Mouse (Mus musculus) limb, embryonic 14.5 days (tissue): ENCODE data around the gene Gm13288. TPM values are rescaled to one million over a fixed set of nuclear protein-coding genes. Genes with fewer than 3 reads are reported as not detected.
"Not testable (repeated sequence)": the region's sequence is repeated elsewhere in the genome, so short reads cannot be mapped to it uniquely, and the experiment has no call there.

Source experiments
- ATAC-seq: fragments of 200-750 bp; cut with Nextera tagmentation; 2 replicates; pipeline ENCODE4 v1.8.0; 2017; ENCODE audit warnings: low read depth, moderate number of reproducible peaks, moderate TSS enrichment; ENCODE audit not compliant: low FRiP score
- DNase-seq: peaks from one replicate; pipeline ENCODE4 v3.0.0-alpha.2; 2015; ENCODE audit warnings: low spot score
- H3K27ac ChIP-seq: fragments of 300-500 bp; sonication (generic); replicated peaks from 2 replicates; pipeline ENCODE4 v1.5.1; 2014; ENCODE audit warnings: low read depth, mild to moderate bottlenecking, low read length, moderate library complexity, mixed read lengths
- H3K27me3 ChIP-seq: fragments of 300-500 bp; sonication (generic); 2 replicates; pipeline ENCODE4 v1.6.1; 2014; ENCODE audit warnings: low read length, mixed read lengths; ENCODE audit not compliant: control insufficient read depth, insufficient read depth
- H3K36me3 ChIP-seq: fragments of 300-500 bp; sonication (generic); 2 replicates; pipeline ENCODE4 v1.6.1; 2014; ENCODE audit warnings: mild to moderate bottlenecking, low read length, moderate library complexity, mixed read lengths; ENCODE audit not compliant: control insufficient read depth, insufficient read depth
- H3K4me1 ChIP-seq: fragments of 300-500 bp; sonication (generic); 2 replicates; pipeline ENCODE4 v1.6.1; 2014; ENCODE audit warnings: antibody characterized with exemption, low read length, mixed read lengths; ENCODE audit not compliant: control insufficient read depth, insufficient read depth
- H3K4me2 ChIP-seq: fragments of 300-500 bp; sonication (generic); replicated peaks from 2 replicates; pipeline ENCODE4 v1.6.1; 2014; ENCODE audit warnings: low read depth, mild to moderate bottlenecking, low read length, moderate library complexity; ENCODE audit not compliant: severe bottlenecking
- H3K4me3 ChIP-seq: fragments of 300-500 bp; sonication (generic); replicated peaks from 2 replicates; pipeline ENCODE4 v1.5.1; 2014; ENCODE audit warnings: low read length
- H3K9ac ChIP-seq: fragments of 300-500 bp; sonication (generic); 2 replicates; pipeline ENCODE4 v1.6.1; 2014; ENCODE audit warnings: mild to moderate bottlenecking, low read depth, low read length, moderate library complexity; ENCODE audit not compliant: severe bottlenecking
- H3K9me3 ChIP-seq: fragments of 300-500 bp; sonication (generic); 2 replicates; pipeline ENCODE4 v1.6.1; 2016; ENCODE audit warnings: low read length; ENCODE audit not compliant: control insufficient read depth
- POLR2A ChIP-seq: fragments of 200-500 bp; IDR thresholded peaks from 2 replicates; pipeline ENCODE4 v1.8.0; 2012; ENCODE audit warnings: inconsistent platforms, mild to moderate bottlenecking, moderate library complexity, borderline replicate concordance; ENCODE audit not compliant: insufficient read depth, insufficient read length; ENCODE audit errors: extremely low read depth
- WGBS: fragments of 180-500 bp; shearing (Covaris S2); extraction: QIAGEN DNeasy Blood & Tissue Kit; methylation state at CpG from one replicate; pipeline ENCODE4 v1.1.7; 2014; 5-methylcytosine and 5-hydroxymethylcytosine counted together
- polyA plus RNA-seq, 2 experiments: library from polyadenylated mRNA; depleted of rRNA in 1 of 2; stranded (reverse) in 1 of 2; unstranded in 1 of 2; fragments of >200 nt; fragmentation: Nextera tagmentation in 1 of 2; extraction: Ambion mirVana in 1 of 2; gene quantifications; 2 replicates each; pipeline versions ENCODE4 v1.2.1 to v1.2.3; 2012 to 2014

Gm13288 gene
- polyA plus RNA-seq, 2 experiments: 0.04 TPM; not detected in 1

DNA sequence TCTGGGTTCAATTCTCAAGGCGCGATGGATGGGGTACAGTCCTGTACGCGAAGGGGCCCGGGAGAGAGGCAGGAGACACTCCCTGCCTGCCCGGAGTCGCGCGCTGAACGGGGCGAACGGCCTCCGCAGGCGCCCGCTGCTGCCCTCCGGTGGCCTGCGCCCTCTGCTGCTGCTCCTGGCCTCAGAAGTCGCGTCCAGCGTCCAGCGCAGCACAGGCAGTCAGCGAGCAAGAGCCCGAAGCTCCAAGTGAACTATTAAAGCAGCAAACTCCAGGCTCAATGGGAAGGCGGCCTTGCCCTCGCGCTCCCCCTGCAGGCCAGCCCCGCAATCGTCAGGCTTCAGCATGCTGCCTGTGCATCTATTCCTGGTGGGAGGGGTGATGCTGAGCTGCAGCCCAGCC lies 44.9 kb upstream of the Gm13288 start:
- peak; percentile 68 for DNase-seq
- not testable (repeated sequence) for ATAC-seq, H3K9me3 ChIP-seq, H3K27ac ChIP-seq, H3K9ac ChIP-seq, H3K36me3 ChIP-seq, H3K27me3 ChIP-seq, H3K4me1 ChIP-seq
- peak; percentile 57; the same call in 1 of the 2 replicates for TF ChIP-seq POLR2A
- H3K4me3 ChIP-seq: peak overlapping the region; percentile 31
- 4% methylated on average over 12 of the region's 28 CpGs for WGBS
- H3K4me2 ChIP-seq: peak overlapping the region; percentile 37; the same call in 1 of the 2 replicates

DNA sequence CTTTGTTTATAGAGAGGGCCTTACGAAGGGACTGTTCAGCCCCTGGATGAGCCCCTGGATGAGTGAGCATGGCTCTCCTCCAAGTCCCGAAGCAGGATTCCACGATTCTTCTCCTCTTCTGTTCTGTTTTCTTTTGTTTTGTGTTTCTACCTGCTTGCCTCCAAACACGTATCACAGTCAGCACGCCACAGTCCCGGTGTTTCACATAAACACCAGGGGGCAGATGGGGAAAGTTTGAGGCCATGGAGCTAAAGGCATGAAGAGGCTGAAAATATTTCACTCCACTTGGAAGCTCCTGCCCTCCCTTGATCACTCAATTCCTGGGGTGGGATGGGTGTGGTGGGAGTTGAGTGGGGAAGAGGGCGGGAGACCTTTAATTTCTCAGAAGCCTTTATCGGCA lies 43.6 kb upstream of the Gm13288 start:
- H3K4me2 ChIP-seq, H3K4me3 ChIP-seq, DNase-seq, H3K36me3 ChIP-seq, H3K9ac ChIP-seq, H3K9me3 ChIP-seq, H3K4me1 ChIP-seq, H3K27ac ChIP-seq, H3K27me3 ChIP-seq, ATAC-seq: not testable (repeated sequence)
- 62% methylated on average over 6 of the region's 8 CpGs for WGBS

DNA sequence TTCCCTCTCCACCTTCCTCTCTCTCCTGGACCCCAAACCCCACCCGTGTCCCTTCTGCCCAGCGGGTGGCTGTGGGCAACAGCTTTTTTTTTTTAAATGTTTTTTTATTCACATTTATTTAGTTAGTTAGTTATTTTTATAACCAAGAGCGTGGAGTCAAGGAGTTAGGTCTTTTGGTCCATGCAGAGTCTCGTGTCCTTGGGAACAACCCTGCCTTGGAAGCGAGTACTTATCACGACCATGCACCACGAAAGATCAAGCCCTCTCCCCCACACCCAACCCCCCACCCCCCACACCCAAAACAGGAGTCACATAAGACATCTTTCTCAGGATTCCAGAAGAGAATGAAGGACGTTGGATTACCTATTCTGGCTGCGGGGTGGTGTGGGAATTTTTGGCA lies 43.0 kb upstream of the Gm13288 start:
- not testable (repeated sequence) for H3K4me1 ChIP-seq, H3K4me2 ChIP-seq, H3K9me3 ChIP-seq, ATAC-seq, DNase-seq, H3K27me3 ChIP-seq, H3K9ac ChIP-seq, H3K4me3 ChIP-seq, H3K27ac ChIP-seq, H3K36me3 ChIP-seq
- 75% methylated on average over 8 of the region's 9 CpGs for WGBS

DNA sequence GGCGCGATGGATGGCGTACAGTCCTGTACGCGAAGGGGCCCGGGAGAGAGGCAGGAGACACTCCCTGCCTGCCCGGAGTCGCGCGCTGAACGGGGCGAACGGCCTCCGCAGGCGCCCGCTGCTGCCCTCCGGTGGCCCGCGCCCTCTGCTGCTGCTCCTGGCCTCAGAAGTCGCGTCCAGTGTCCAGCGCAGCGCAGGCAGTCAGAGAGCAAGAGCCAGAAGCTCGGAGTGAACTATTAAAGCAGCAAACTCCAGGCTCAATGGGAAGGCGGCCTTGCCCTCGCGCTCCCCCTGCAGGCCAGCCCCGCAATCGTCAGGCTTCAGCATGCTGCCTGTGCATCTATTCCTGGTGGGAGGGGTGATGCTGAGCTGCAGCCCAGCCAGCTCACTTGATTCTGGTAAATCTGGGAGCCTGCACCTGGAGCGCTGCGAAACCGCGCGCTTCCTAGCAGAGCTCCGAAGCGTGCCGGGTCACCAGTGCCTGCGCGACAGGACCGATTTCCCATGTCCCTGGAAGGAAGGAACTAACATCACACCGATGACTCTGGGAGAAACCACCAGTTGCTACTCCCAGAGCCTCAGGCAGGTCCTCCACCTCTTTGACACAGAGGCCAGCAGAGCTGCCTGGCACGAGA lies 41.8 kb upstream of the Gm13288 start:
- not testable (repeated sequence) for H3K4me1 ChIP-seq, H3K27me3 ChIP-seq, H3K27ac ChIP-seq, H3K36me3 ChIP-seq, ATAC-seq, H3K9me3 ChIP-seq
- Histone ChIP-seq H3K4me3 (peak overlapping the region; percentile 33), H3K4me2 (peak overlapping the region; percentile 39), H3K9ac (peak overlapping the region; percentile 28; the same call in 1 of the 2 replicates)
- 7% methylated on average over 19 of the region's 42 CpGs for WGBS
- peak; percentile 59 for DNase-seq
- TF ChIP-seq POLR2A: 0 out of 2 replicates have a peak, but pooled peaks have one; percentile 32

DNA sequence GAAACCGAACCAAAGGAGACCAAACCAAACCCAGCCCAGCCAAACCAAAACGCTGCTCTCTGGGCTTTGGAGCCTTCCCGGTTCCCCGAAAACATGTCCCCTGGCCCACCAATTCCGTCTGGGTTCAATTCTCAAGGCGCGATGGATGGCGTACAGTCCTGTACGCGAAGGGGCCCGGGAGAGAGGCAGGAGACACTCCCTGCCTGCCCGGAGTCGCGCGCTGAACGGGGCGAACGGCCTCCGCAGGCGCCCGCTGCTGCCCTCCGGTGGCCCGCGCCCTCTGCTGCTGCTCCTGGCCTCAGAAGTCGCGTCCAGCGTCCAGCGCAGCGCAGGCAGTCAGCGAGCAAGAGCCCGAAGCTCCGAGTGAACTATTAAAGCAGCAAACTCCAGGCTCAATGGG lies 31.8 kb upstream of the Gm13288 start, which contains the start of gene Gm13290:
Gene Gm13290, plus strand, starts transcription at position 301 of the 400 bp plus-strand sequence.
- not testable (repeated sequence) for ATAC-seq, H3K4me1 ChIP-seq
- WGBS: no CpG with 5 or more reads among the region's 32 CpGs

DNA sequence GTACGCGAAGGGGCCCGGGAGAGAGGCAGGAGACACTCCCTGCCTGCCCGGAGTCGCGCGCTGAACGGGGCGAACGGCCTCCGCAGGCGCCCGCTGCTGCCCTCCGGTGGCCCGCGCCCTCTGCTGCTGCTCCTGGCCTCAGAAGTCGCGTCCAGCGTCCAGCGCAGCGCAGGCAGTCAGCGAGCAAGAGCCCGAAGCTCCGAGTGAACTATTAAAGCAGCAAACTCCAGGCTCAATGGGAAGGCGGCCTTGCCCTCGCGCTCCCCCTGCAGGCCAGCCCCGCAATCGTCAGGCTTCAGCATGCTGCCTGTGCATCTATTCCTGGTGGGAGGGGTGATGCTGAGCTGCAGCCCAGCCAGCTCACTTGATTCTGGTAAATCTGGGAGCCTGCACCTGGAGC lies 28.7 kb upstream of the Gm13288 start, which contains the start of gene Gm13289:
Gene Gm13289, plus strand, starts transcription at position 301 of the 400 bp plus-strand sequence.
- ATAC-seq, H3K27me3 ChIP-seq, H3K36me3 ChIP-seq, H3K4me1 ChIP-seq, H3K4me3 ChIP-seq, H3K9me3 ChIP-seq, H3K27ac ChIP-seq, DNase-seq, H3K9ac ChIP-seq, H3K4me2 ChIP-seq: not testable (repeated sequence)
- no CpG with 5 or more reads among the region's 29 CpGs for WGBS

More for the DNA sequence above, 31.8 kb upstream of the Gm13288 start, which contains the start of gene Gm13290:
- H3K9ac ChIP-seq, H3K27ac ChIP-seq, H3K4me2 ChIP-seq, H3K36me3 ChIP-seq, DNase-seq, H3K27me3 ChIP-seq, H3K4me3 ChIP-seq, H3K9me3 ChIP-seq: not testable (repeated sequence)

DNA sequence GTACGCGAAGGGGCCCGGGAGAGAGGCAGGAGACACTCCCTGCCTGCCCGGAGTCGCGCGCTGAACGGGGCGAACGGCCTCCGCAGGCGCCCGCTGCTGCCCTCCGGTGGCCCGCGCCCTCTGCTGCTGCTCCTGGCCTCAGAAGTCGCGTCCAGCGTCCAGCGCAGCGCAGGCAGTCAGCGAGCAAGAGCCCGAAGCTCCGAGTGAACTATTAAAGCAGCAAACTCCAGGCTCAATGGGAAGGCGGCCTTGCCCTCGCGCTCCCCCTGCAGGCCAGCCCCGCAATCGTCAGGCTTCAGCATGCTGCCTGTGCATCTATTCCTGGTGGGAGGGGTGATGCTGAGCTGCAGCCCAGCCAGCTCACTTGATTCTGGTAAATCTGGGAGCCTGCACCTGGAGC lies 25.8 kb upstream of the Gm13288 start, which contains the start of gene Gm13272:
Gene Gm13272, plus strand, starts transcription at position 301 of the 400 bp plus-strand sequence.
- ATAC-seq, H3K27ac ChIP-seq, H3K9ac ChIP-seq, H3K4me2 ChIP-seq, H3K27me3 ChIP-seq, H3K4me3 ChIP-seq, H3K4me1 ChIP-seq, DNase-seq, H3K9me3 ChIP-seq, H3K36me3 ChIP-seq: not testable (repeated sequence)
- WGBS: no CpG with 5 or more reads among the region's 29 CpGs

DNA sequence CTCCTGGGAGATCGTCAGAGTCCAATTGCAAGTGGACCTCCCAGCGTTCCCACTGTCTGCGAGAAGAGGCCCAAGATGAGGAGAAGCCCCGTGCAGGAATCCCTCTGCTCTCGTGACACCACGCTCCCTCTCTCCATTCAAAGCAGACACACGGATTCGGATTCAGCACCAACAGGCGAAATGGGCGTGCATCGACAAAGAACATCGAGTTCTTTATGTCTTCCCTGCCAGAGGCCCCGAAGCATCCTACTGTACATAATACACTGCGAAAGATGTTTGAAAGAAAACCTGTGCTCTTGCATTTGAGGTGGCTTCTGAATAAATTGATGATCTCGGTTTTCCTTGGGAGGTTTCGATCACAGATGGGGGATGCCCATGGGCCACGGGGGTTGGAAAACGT lies 25.0 kb upstream of the Gm13288 start:
- H3K4me3 ChIP-seq, H3K27ac ChIP-seq, H3K4me2 ChIP-seq, DNase-seq, H3K36me3 ChIP-seq, H3K27me3 ChIP-seq, H3K4me1 ChIP-seq, ATAC-seq, H3K9me3 ChIP-seq, H3K9ac ChIP-seq: not testable (repeated sequence)
- 45% methylated on average over 10 of the region's 18 CpGs for WGBS
